Mouse (Mus musculus) urinary bladder, postnatal 25 days (tissue): Measurements from ENCODE around the gene Mmel1.

ENCODE experiments used
- DNase-seq: peaks from one replicate; pipeline ENCODE4 v3.0.0; 2022; ENCODE audit warnings: low spot score

Mmel1 gene

DNA sequence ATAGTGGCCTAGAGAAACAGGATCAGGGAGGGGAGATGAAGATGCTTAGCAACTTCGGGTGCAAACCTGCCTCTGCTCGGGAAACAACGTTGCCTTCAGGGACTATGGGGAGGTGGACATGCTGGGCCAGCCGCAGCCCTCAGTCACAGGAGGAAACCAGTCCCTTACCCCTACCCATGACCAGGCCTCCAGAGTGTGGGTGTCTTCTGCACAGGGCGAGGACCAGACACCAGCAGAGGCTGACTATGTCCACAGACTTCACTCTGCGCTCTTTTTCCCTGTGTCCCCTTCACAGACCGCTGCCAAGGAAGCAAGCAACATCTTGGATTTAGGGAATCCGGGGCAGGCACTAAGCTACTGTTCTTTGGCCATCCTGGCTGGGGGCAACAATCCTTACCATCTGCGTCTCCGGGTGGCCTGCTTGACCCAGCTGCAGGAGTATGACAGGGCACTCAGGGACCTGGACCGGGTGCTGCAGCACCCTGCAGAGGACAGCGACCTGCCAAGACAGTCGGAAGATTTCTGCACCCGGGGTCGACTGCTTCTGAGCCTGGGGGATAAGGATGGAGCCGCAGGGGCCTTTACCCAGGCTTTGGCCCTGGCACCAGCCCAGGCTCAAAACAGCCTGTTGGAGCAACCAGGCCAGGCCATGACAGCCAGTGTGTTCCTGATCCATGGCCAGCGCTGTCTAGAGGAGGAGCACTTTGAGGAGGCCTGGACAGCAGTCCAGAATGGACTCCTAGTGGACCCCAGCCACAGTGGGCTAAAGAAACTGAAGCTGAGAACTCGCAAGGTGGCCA lies 4.2 kb upstream of the Mmel1 start:
- DNase-seq = no peak

GRCm38 (mm10) chr4:154866391-154866790 lies 3.0 kb upstream of the Mmel1 start:
- DNase-seq = no peak

- no peak for DNase-seq
These were observed 2.1 kb upstream of the Mmel1 start for GRCm38 (mm10) chr4:154867257-154867656.

DNA sequence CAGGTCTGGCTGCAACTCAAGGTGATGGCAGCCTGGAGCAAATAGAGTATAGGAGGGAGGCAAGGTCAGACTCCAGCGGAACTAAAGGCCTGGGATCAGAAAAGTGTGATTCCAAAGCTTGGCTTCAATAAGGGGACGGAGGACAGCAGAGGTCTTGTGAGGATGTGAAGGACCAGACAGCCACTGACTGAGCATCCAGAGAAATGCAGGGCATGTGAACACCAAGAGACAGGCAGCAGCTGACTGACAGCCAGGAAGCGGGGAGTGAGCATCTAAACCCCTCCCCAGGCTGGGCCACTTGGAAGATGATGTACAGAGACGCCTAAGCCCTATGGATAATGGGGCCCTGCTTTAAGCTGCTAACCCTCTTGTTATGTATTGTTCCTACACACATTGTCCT lies 1.3 kb downstream of the Mmel1 start:
- DNase-seq = no peak

- DNase-seq = no peak
These were observed 2.4 kb downstream of the Mmel1 start for GRCm38 (mm10) chr4:154871757-154872251.

DNA sequence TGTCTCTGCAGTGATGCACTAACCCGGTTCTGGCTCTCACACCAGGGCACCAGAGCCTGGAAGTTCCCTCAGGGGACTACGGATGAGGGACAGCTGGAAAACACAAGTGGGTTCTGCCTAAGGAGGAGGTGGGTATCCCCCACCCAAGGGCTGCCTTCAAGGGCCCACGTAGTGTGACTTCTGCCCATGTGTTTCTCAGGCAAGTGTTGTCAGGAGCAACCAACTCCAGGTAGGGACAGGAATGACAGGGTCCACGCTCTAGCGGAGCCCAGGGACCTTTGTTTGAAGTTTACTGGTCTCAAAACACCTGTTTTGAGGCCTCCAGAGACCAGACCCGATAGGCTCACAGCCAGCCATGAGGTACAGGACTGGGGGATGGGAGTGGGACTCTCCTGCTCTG lies 3.8 kb downstream of the Mmel1 start:
- no peak for DNase-seq

GRCm38 (mm10) chr4:154877864-154878548 lies 8.6 kb downstream of the Mmel1 start:
- peak; percentile 96 for DNase-seq

DNA sequence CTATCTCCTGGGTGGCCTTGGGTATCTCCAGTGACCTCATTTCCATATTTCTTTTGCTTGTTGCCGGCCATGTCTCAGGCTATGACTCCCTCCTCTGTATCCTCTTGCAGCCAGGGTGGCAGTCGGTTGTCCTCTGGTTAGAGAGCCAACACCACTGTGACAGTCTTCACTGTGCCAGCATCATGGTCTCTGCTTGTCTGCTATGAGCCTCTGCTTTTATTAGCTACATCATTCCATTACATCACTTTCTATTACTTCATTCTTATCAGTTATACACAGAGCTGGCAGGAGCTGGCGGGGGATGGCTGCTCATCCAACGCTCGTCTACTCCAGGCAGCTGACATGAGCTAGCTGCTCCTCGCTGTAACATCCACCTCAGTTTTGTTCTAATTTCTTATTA lies 11.3 kb downstream of the Mmel1 start:
- no peak for DNase-seq

- no peak for DNase-seq
These were observed 12.8 kb downstream of the Mmel1 start for GRCm38 (mm10) chr4:154882014-154882659.

DNA sequence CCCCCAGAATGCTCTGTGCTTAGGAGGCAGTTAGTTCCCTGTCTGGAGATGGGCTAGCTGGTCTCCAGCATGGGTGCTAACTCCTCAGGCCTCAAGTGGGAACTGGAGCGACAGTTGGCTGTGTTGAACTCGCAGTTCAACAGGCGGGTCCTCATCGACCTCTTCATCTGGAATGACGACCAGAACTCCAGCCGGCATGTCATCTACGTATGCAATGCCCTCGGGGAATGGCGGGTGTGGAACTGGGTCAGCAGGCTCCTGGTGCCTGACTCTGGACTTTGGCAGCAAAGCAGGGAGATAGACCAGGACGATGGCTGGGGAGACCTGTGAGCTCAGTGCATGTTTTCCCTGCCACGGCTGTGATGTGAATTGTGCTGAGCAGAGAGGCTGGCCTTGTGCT lies 16.0 kb downstream of the Mmel1 start:
- no peak for DNase-seq

GRCm38 (mm10) chr4:154886876-154887592 lies 17.6 kb downstream of the Mmel1 start:
- DNase-seq = no peak

- DNase-seq = no peak
These were observed 18.3 kb downstream of the Mmel1 start for GRCm38 (mm10) chr4:154887593-154888250.

DNA sequence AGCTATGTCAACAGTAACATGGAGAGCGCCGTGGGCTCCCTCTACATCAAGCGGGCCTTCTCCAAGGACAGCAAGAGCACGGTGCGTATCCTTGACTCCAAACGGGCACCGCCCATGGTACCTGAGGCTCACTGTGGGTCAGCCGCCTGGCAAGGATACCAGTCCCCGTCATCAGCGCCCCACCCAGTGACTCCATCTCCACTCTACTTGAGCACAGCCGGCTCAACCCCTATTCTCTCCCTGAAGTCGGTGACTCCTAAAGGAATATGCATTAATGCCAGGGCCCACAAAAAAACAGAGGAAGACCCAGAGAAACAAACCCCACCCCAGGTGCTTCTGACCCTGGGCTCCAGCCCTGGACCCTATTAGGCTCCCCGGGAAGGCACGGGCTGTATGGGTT lies 21.5 kb downstream of the Mmel1 start:
- DNase-seq = no peak

DNA sequence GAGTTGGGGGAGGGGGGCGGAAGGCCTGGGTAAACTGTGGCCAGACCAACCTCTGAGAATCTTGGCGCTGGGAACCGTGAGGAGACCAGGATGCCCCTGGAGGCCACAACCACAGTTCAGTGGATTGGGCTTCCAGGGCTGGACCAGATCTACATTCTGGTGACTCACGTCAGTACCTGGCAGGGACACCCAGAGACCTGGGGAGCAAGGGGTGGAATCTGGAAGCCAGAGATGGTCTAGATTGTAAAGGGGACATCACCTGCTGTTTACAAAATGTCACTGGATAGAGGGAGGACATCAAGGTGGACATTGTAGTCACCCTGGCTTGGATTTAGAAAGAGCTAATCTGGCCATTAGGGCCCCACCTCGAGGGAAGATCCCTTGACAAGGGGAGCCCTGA lies 26.2 kb downstream of the Mmel1 start:
- DNase-seq = no peak

DNA sequence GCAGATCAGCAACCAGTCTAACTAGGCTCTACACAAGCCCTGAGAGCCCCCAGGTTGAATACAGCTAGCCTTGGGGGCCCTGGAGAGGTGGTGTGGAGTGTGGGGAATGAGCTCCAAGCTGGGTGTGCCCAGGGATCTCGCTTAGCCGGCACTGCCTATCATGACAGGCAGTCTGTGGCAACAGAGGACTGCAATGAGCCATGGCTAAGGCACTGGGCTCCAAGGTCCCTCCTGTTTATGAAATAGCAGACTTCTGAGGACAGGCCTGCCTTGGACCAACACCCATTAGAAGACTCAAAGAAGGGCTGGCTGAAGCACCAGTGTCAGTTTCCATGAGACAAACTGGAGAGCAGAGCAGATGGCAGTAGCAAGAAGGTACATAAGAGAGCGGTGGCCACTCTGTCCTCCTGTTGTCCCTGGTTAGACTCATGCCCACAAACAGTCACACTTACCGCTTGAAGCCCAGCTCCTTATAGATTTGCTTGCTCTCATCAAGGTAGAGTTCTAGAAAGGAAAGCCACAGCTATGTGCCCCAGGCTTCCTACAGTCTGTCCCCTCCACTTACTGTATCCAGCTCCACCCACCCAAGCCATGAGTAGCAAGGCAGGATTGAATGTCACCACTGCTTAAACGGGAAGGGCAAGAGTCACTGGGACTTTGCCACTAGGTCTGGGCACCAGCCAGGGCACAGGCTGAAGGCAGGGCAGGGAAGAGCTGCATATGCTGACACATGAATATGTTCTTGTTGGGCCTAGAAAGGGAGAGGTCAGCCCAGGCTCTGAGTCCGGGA lies 28.5 kb downstream of the Mmel1 start:
- DNase-seq = no peak

- DNase-seq = peak; percentile 52
These were observed 29.4 kb downstream of the Mmel1 start, which contains the start of gene Fam213b for GRCm38 (mm10) chr4:154898506-154899446. Gene Fam213b (minus strand): TSS chr4:154899135.

GRCm38 (mm10) chr4:154902371-154902770 lies 33.0 kb downstream of the Mmel1 start:
- DNase-seq = no peak

- peak; percentile 60 for DNase-seq
These were observed 35.0 kb downstream of the Mmel1 start for GRCm38 (mm10) chr4:154904185-154905071.

- DNase-seq = peak; percentile 67
These were observed 38.4 kb downstream of the Mmel1 start for GRCm38 (mm10) chr4:154907833-154908232.
